Mouse (Mus musculus) MEL (cell line): ENCODE measurements around the gene Myl7.

Experiments
- CTCF ChIP-seq, 3 experiments: IDR thresholded peaks in 2 of 3; conservative IDR thresholded peaks in 1 of 3; 2 replicates each; pipeline ENCODE4 v1.5.1; 2011 to 2012; ENCODE audit warnings: low read length in 3 of 3, low read depth in 2 of 3, mild to moderate bottlenecking in 2 of 3, improper control_type of control experiment in 1 of 3, inconsistent platforms in 1 of 3, mixed read lengths in 1 of 3, moderate library complexity in 1 of 3; ENCODE audit not compliant: control insufficient read depth in 1 of 3, insufficient read depth in 1 of 3, poor library complexity in 1 of 3, severe bottlenecking in 1 of 3
- E2F4 ChIP-seq: IDR thresholded peaks from 2 replicates; pipeline ENCODE4 v1.6.1; 2011; ENCODE audit warnings: low read depth, low read length, improper control_type of control experiment, borderline replicate concordance
- ELF1 ChIP-seq: IDR thresholded peaks from 2 replicates; pipeline ENCODE4 v1.6.1; 2014; ENCODE audit warnings: low read depth, mild to moderate bottlenecking, inconsistent platforms, low read length, improper control_type of control experiment, moderate library complexity
- EP300 ChIP-seq, 2 experiments: IDR thresholded peaks; 2 replicates each; pipeline ENCODE4 v1.6.1; 2011; ENCODE audit warnings: improper control_type of control experiment in 2 of 2, low read length in 2 of 2, low read depth in 1 of 2, mild to moderate bottlenecking in 1 of 2
- GABPA ChIP-seq: IDR thresholded peaks from 2 replicates; pipeline ENCODE4 v1.6.1; 2012; ENCODE audit warnings: low read depth, mild to moderate bottlenecking, inconsistent platforms, low read length, improper control_type of control experiment, moderate library complexity
- MEF2A ChIP-seq: IDR thresholded peaks from 2 replicates; pipeline ENCODE4 v1.6.1; 2014; ENCODE audit warnings: low read depth, mild to moderate bottlenecking, inconsistent platforms, low read length, improper control_type of control experiment; ENCODE audit not compliant: poor library complexity, insufficient replicate concordance, severe bottlenecking; ENCODE audit errors: extremely low read depth
- NELFE ChIP-seq: IDR thresholded peaks from 2 replicates; pipeline ENCODE4 v1.6.1; 2011; ENCODE audit warnings: low read depth, low read length, improper control_type of control experiment
- POLR2A ChIP-seq, 2 experiments: IDR thresholded peaks; 2 replicates each; pipeline ENCODE4 v1.6.1; 2011 to 2012; ENCODE audit warnings: low read length in 2 of 2, mild to moderate bottlenecking in 2 of 2, control low read depth in 1 of 2, improper control_type of control experiment in 1 of 2, low read depth in 1 of 2, moderate library complexity in 1 of 2; ENCODE audit not compliant: control insufficient read depth in 1 of 2, insufficient read depth in 1 of 2, poor library complexity in 1 of 2
- POLR2AphosphoS2 ChIP-seq: IDR thresholded peaks from 2 replicates; pipeline ENCODE4 v1.6.1; 2011; ENCODE audit warnings: low read length, improper control_type of control experiment
- TAL1 ChIP-seq: IDR thresholded peaks from 2 replicates; pipeline ENCODE4 v1.6.1; 2012; ENCODE audit warnings: mild to moderate bottlenecking, inconsistent platforms, low read length, moderate library complexity, mixed read lengths
- USF1 ChIP-seq: IDR thresholded peaks from 2 replicates; pipeline ENCODE4 v1.6.1; 2014; ENCODE audit warnings: low read depth, mild to moderate bottlenecking, inconsistent platforms, low read length, improper control_type of control experiment, moderate library complexity

GRCm38 (mm10) chr11:5903844-5904243, 5.3 kb upstream of the Myl7 start:
- TF ChIP-seq POLR2A (IDR thresholded peaks at IDR 0.05; ENCODE audit: control insufficient read depth in 1 of 2, insufficient read depth in 1 of 2, low read depth in 1 of 2, low read length in 2 of 2, poor library complexity in 1 of 2) (no peak), MEF2A (no peak), EP300 (IDR thresholded peaks at IDR 0.05; ENCODE audit: low read depth in 1 of 2, low read length in 2 of 2) (no peak), GABPA (no peak), CTCF (IDR thresholded peaks at IDR 0.05 in 2 of 3, conservative IDR thresholded peaks at IDR 0.05 in 1 of 3; ENCODE audit: control insufficient read depth in 1 of 3, insufficient read depth in 1 of 3, low read depth in 2 of 3, low read length in 3 of 3, poor library complexity in 1 of 3, severe bottlenecking in 1 of 3) (no peak), USF1 (no peak), E2F4 (no peak), ELF1 (no peak), TAL1 (no peak), NELFE (no peak), POLR2AphosphoS2 (no peak)
